Mouse (Mus musculus): ENCODE measurements at regions not wholly inside any gene's neighbourhood (a gene's known extent, or its start where the extent isn't known, plus 50 kb on each side); places are given as distances from the start of the nearest gene placed in this dataset.
"Not testable (repeated sequence)": the region's sequence is repeated elsewhere in the genome, so short reads cannot be mapped to it uniquely, and the experiment has no call there.

GRCm38 (mm10) chr10:68956539-68956938 lies 194.7 kb upstream of the Rhobtb1 start:
- peak; percentile 20 for DNase-seq (ENCODE audit: low read depth, low spot score)

- peak; percentile 3 for DNase-seq (ENCODE audit: low read depth, low spot score)
These were observed 189.9 kb upstream of the Rhobtb1 start for GRCm38 (mm10) chr10:68961376-68961775.

GRCm38 (mm10) chr10:68963090-68963489 lies 188.1 kb upstream of the Rhobtb1 start:
- DNase-seq (ENCODE audit: low read depth, low spot score), result no peak

- no peak for DNase-seq (ENCODE audit: low read depth, low spot score)
These were observed 186.0 kb upstream of the Rhobtb1 start for GRCm38 (mm10) chr10:68965271-68965670.

GRCm38 (mm10) chr10:68967976-68968968 lies 183.0 kb upstream of the Rhobtb1 start:
- DNase-seq (ENCODE audit: low read depth, low spot score), result no peak

- DNase-seq (ENCODE audit: low read depth, low spot score), result no peak
These were observed 180.7 kb upstream of the Rhobtb1 start for GRCm38 (mm10) chr10:68970521-68970920.

- peak; percentile 4 for DNase-seq (ENCODE audit: low read depth, low spot score)
These were observed 176.5 kb upstream of the Rhobtb1 start for GRCm38 (mm10) chr10:68974771-68975170.

GRCm38 (mm10) chr10:68976443-68977025 lies 174.7 kb upstream of the Rhobtb1 start:
- DNase-seq (ENCODE audit: low read depth, low spot score), result no peak

- peak; percentile 12 for DNase-seq (ENCODE audit: low read depth, low spot score)
These were observed 173.1 kb upstream of the Rhobtb1 start for GRCm38 (mm10) chr10:68978115-68978514.

GRCm38 (mm10) chr10:68979949-68980348 lies 171.3 kb upstream of the Rhobtb1 start:
- DNase-seq (ENCODE audit: low read depth, low spot score), result no peak

GRCm38 (mm10) chr10:68982288-68982687 lies 168.9 kb upstream of the Rhobtb1 start:
- no peak for DNase-seq (ENCODE audit: low read depth, low spot score)

- DNase-seq (ENCODE audit: low read depth, low spot score), result no peak
These were observed 160.7 kb upstream of the Rhobtb1 start for GRCm38 (mm10) chr10:68990584-68990983.

GRCm38 (mm10) chr10:68999610-69000009 lies 151.6 kb upstream of the Rhobtb1 start:
- DNase-seq (ENCODE audit: low read depth, low spot score), result no peak

GRCm38 (mm10) chr10:69001654-69002435 lies 149.4 kb upstream of the Rhobtb1 start:
- no peak for DNase-seq (ENCODE audit: low read depth, low spot score)

GRCm38 (mm10) chr10:69005199-69005872 lies 145.9 kb upstream of the Rhobtb1 start:
- DNase-seq (ENCODE audit: low read depth, low spot score), result peak; percentile 60

GRCm38 (mm10) chr10:69008679-69009078 lies 142.6 kb upstream of the Rhobtb1 start:
- peak; percentile 36 for DNase-seq (ENCODE audit: low read depth, low spot score)

GRCm38 (mm10) chr10:69020811-69021743 lies 130.2 kb upstream of the Rhobtb1 start:
- DNase-seq (ENCODE audit: low read depth, low spot score), result no peak

GRCm38 (mm10) chr10:69033410-69033809 lies 117.8 kb upstream of the Rhobtb1 start:
- no peak for DNase-seq (ENCODE audit: low read depth, low spot score)

GRCm38 (mm10) chr10:69034390-69035120 lies 116.7 kb upstream of the Rhobtb1 start:
- DNase-seq (ENCODE audit: low read depth, low spot score), result no peak

GRCm38 (mm10) chr10:69035536-69035935 lies 115.7 kb upstream of the Rhobtb1 start:
- not testable (repeated sequence) for DNase-seq (ENCODE audit: low read depth, low spot score)

All from brain, adult 2 months (tissue).